Mouse (Mus musculus): ENCODE results near the gene Shmt2. TPM values are rescaled to one million over a fixed set of nuclear protein-coding genes. Genes with fewer than 3 reads are reported as not detected.

Shmt2 gene
- polyA plus RNA-seq, 1 experiment from 2014 or later, result 121 TPM

GRCm38 (mm10) chr10:127477301-127477700, 44.9 kb downstream of the Shmt2 start:
- 88% methylated on average over 7 of the region's 7 CpGs for WGBS
- Histone ChIP-seq H3K27me3 (ENCODE audit: low read depth, poor library complexity, severe bottlenecking) (no peaks in the 10 kb centered on the region), H3K4me3 (no peak overlapping the region), H3K4me1 (no peaks in the 10 kb centered on the region), H3K27ac (replicated peaks) (no peak overlapping the region), H3K9me3 (replicated peaks) (no peaks in the 10 kb centered on the region), H3K36me3 (peaks cover 60% of the 10 kb centered on the region)
- DNase-seq (ENCODE audit: low spot score), result no peak

GRCm38 (mm10) chr10:127476541-127476940, 45.7 kb downstream of the Shmt2 start:
- peaks cover 61% of the 10 kb centered on the region for H3K36me3 ChIP-seq

GRCm38 (mm10) chr10:127475175-127475574, 47.1 kb downstream of the Shmt2 start:
- Histone ChIP-seq H3K4me1 (peaks cover 5% of the 10 kb centered on the region; the same call in 1 of the 2 replicates), H3K9me3 (replicated peaks) (no peaks in the 10 kb centered on the region), H3K4me3 (no peak overlapping the region), H3K27me3 (ENCODE audit: low read depth, poor library complexity, severe bottlenecking) (no peaks in the 10 kb centered on the region), H3K36me3 (peaks cover 69% of the 10 kb centered on the region), H3K27ac (replicated peaks) (no peak overlapping the region)
- 95% methylated on average over 4 of the region's 4 CpGs for WGBS
- DNase-seq (ENCODE audit: low spot score), result no peak

More at GRCm38 (mm10) chr10:127476541-127476940, 45.7 kb downstream of the Shmt2 start:
- Histone ChIP-seq H3K27me3 (ENCODE audit: low read depth, poor library complexity, severe bottlenecking) (no peaks in the 10 kb centered on the region), H3K4me3 (no peak overlapping the region), H3K4me1 (0 out of 2 replicates have a peak, but pooled peaks cover under 1% of the 10 kb centered on the region), H3K9me3 (replicated peaks) (no peaks in the 10 kb centered on the region), H3K27ac (replicated peaks) (no peak overlapping the region)
- no peak for DNase-seq (ENCODE audit: low spot score)
- 76% methylated on average over 3 of the region's 3 CpGs for WGBS

GRCm38 (mm10) chr10:127472722-127473121, 49.5 kb downstream of the Shmt2 start:
- peaks cover 69% of the 10 kb centered on the region for H3K36me3 ChIP-seq
- 89% methylated on average over 9 of the region's 9 CpGs for WGBS
- no peaks in the 10 kb centered on the region for H3K27me3 ChIP-seq (ENCODE audit: low read depth, poor library complexity, severe bottlenecking)
- no peaks in the 10 kb centered on the region for H3K9me3 ChIP-seq (replicated peaks)
- H3K4me1 ChIP-seq, result peaks cover 5% of the 10 kb centered on the region; the same call in 1 of the 2 replicates
- no peak overlapping the region for H3K4me3 ChIP-seq
- H3K27ac ChIP-seq (replicated peaks), result no peak overlapping the region
- no peak for DNase-seq (ENCODE audit: low spot score)

- WGBS, result 73% methylated on average over 15 of the region's 15 CpGs
- no peak overlapping the region for H3K27ac ChIP-seq (replicated peaks)
- no peaks in the 10 kb centered on the region for H3K9me3 ChIP-seq (replicated peaks)
- H3K36me3 ChIP-seq, result peaks cover 65% of the 10 kb centered on the region
- H3K4me3 ChIP-seq, result no peak overlapping the region
- H3K27me3 ChIP-seq (ENCODE audit: low read depth, poor library complexity, severe bottlenecking), result no peaks in the 10 kb centered on the region
- peaks cover 5% of the 10 kb centered on the region; the same call in 1 of the 2 replicates for H3K4me1 ChIP-seq
- DNase-seq (ENCODE audit: low spot score), result no peak
These were observed 50.8 kb downstream of the Shmt2 start for GRCm38 (mm10) chr10:127471281-127471988.

Other genes with a start within 250 kb of the Shmt2 start
- gene Mbd6, start 233.4 kb downstream of the Shmt2 start, polyA plus RNA-seq (2016; fragmentation: Nextera tagmentation; extraction: Ambion mirVana), result 11.9 and 13.0 TPM in 2 replicates
- gene Mars, start 210.7 kb downstream of the Shmt2 start, polyA plus RNA-seq (2016; fragmentation: Nextera tagmentation; extraction: Ambion mirVana), result 180 and 187 TPM in 2 replicates
- gene Arhgap9, start 200.5 kb downstream of the Shmt2 start, polyA plus RNA-seq (2016; fragmentation: Nextera tagmentation; extraction: Ambion mirVana), result 1.1 and 1.3 TPM in 2 replicates
- gene Gli1, start 180.5 kb downstream of the Shmt2 start, polyA plus RNA-seq (2016; fragmentation: Nextera tagmentation; extraction: Ambion mirVana), result 7.8 and 11.0 TPM in 2 replicates
- 0.02 TPM in 1 of 2 replicates, not detected in the other for gene Inhbe, start 168.0 kb downstream of the Shmt2 start, polyA plus RNA-seq (2016; fragmentation: Nextera tagmentation; extraction: Ambion mirVana)
- gene Inhbc, start 152.0 kb downstream of the Shmt2 start, polyA plus RNA-seq (2016; fragmentation: Nextera tagmentation; extraction: Ambion mirVana), result not detected in 2 replicates
- gene R3hdm2, start 142.1 kb downstream of the Shmt2 start, polyA plus RNA-seq (2016; fragmentation: Nextera tagmentation; extraction: Ambion mirVana), result 29.6 and 34.5 TPM in 2 replicates
- 0.52 and 0.62 TPM in 2 replicates for gene Stac3, start 20.8 kb downstream of the Shmt2 start, polyA plus RNA-seq (2016; fragmentation: Nextera tagmentation; extraction: Ambion mirVana)
- gene Ndufa4l2, start 7.5 kb downstream of the Shmt2 start, polyA plus RNA-seq (2016; fragmentation: Nextera tagmentation; extraction: Ambion mirVana), result 5.2 and 5.8 TPM in 2 replicates
- gene Nxph4, start 12.1 kb upstream of the Shmt2 start, polyA plus RNA-seq (2016; fragmentation: Nextera tagmentation; extraction: Ambion mirVana), result 19.4 and 27.2 TPM in 2 replicates
- 54.9 and 69.8 TPM in 2 replicates for gene Lrp1, start 98.7 kb upstream of the Shmt2 start, polyA plus RNA-seq (2016; fragmentation: Nextera tagmentation; extraction: Ambion mirVana)
- gene Stat6, start 120.5 kb upstream of the Shmt2 start, polyA plus RNA-seq (2016; fragmentation: Nextera tagmentation; extraction: Ambion mirVana), result 8.2 and 8.9 TPM in 2 replicates
- gene Nemp1, start 144.5 kb upstream of the Shmt2 start, polyA plus RNA-seq (2016; fragmentation: Nextera tagmentation; extraction: Ambion mirVana), result 9.0 TPM in 2 replicates
- 3.9 and 4.4 TPM in 2 replicates for gene Nab2, start 146.1 kb upstream of the Shmt2 start, polyA plus RNA-seq (2016; fragmentation: Nextera tagmentation; extraction: Ambion mirVana)
- 0.41 and 0.69 TPM in 2 replicates for gene Myo1a, start 182.7 kb upstream of the Shmt2 start, polyA plus RNA-seq (2016; fragmentation: Nextera tagmentation; extraction: Ambion mirVana)
- gene Tac2, start 202.0 kb upstream of the Shmt2 start, polyA plus RNA-seq (2016; fragmentation: Nextera tagmentation; extraction: Ambion mirVana), result not detected in 2 replicates
- gene Zbtb39, start 217.1 kb upstream of the Shmt2 start, polyA plus RNA-seq (2016; fragmentation: Nextera tagmentation; extraction: Ambion mirVana), result 4.3 and 4.7 TPM in 2 replicates
- 0.32 and 0.40 TPM in 2 replicates for gene Gpr182, start 229.3 kb upstream of the Shmt2 start, polyA plus RNA-seq (2016; fragmentation: Nextera tagmentation; extraction: Ambion mirVana)
- 0.02 and 0.04 TPM in 2 replicates for gene Rdh1, start 237.3 kb upstream of the Shmt2 start, polyA plus RNA-seq (2016; fragmentation: Nextera tagmentation; extraction: Ambion mirVana)
- gene Rdh16f1, start 237.3 kb upstream of the Shmt2 start, polyA plus RNA-seq (2016; fragmentation: Nextera tagmentation; extraction: Ambion mirVana), result not detected in 2 replicates